Mouse (Mus musculus) cerebellum, adult (tissue): ENCODE results near the gene Samd13.
A peak's percentile ranks its signal among the peaks of the same experiment; 100 is the strongest.

Source experiments
- ATAC-seq: cut with Nextera tagmentation; 2 replicates; pipeline ENCODE4 v1.9.2; 2017; ENCODE audit warnings: mild to moderate bottlenecking, moderate library complexity, mixed read lengths; ENCODE audit not compliant: insufficient number of reproducible peaks, low FRiP score, low TSS enrichment

Samd13 gene

DNA sequence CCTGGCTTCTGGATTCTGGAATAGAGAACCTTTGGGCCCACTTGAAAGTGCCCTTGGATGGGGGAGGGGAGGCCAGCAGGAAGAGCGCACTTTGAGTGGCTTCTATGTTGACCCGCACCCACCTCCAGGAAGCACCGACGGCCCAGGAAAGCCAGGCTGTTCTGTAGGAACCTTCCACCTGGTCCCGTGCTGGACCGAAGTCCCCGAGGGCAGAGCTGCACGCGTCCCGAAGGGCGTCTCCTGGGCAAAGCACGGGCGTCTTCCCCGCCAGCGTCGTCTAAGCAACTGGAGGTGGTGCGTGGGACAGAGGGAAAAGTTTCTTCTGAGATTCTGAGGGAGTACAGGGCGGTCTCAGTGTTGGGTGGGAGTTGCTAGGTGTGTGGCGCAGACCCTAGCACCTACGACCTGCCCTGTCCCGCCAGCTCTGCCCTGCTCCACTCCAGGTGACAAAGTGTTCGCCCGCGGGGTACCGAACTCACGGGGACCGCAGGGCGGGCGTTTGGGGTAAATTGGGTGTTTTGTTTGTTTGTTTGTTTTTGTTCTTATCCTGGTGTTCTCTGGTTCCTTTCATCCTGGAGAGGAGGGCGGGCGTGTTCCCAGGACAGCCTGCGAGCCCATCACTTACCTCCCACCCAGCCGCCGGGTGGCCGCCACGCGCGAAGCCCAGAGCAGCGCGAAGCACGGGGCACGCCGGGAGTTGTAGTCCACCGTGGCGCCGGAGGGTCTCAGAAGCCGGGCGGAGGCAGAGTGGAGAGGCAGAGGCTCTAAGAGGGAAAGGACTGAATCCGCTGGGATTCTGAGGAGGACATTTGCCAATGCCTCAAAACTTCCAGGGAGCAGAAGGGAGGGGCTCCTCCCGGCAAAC, at the start of gene Samd13:
TSS of gene Samd13 (minus strand) at position 782 of the 865 bp plus-strand sequence.
- ATAC-seq = 0 out of 2 replicates have a peak, but pooled peaks have one; percentile 13

DNA sequence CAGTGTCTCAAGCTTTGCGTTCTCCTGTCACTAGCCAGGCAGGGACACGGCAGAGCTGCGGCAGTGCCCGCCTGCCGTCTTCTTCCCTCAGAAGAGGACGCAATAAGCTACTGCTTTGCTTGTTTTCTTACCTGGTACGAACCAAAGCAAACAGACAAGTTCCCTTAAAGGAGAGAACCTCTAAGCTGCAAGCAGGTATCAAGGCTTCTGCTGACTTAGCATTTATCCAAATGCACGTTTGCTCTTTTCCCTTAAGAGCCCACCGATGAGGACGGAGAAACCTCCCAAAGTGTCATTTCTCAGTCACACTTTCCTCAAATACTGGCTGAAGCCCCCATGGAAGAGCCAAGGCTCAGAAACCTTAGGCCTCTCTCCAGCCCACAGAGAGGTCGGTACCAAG, 46.1 kb upstream of the Samd13 start:
- no peak for ATAC-seq

DNA sequence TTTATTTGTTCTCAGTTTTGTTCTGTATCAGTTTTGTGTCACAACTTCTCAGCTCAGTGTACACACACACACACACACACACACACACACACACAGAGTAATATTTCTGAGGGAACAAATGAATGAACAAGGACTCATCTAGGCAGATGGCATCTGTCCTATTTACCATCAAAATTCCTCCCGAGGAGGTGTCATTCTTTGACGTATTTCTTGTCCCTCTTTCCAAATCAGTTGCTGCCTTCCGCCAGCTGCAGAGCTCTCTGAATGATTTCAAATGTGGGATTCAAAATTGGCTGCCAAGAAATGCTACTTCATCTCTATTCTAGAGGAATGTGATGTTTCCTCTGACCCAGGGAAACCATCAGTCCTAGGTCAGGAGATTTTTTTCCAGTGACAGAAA, 37.6 kb upstream of the Samd13 start:
- ATAC-seq = no peak

DNA sequence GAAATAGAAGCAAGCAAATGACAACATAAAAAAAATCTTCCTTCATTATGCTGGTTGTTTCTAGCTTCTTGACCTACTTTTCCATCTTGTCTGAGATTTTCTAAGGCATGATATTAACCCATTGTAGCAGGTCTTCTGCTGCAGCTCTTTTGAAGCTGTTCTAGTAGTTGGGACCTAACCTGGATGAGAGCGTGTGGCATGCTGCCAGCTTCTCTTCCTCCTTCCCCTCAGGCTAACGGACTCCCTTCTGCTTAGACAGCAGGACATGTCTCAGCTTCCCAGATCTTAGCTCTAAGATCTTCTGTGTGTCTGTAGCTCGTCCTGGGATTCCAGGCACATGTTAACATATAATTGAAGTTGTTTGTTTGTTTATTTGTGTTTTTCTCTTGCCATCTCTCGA, 34.3 kb upstream of the Samd13 start:
- ATAC-seq = no peak

DNA sequence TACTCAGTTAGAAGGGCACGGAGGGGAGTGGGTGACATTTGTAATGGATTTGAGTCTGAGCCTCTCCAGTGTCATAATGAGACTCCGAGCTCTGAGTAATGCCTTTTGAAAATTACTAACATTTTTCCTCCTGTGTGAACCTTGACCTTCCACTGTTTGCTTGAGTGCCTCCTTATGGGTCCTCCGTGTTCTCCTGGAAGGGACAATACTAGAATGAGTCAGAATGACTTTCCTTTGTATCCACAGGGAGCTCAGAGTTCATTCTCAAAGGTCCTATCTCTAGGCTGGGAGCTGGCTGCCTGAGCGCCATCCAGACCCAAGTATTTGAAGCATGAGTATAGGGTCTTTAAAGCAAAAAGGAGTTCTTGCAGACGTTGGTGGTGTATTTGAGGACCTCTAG, 32.9 kb upstream of the Samd13 start:
- no peak for ATAC-seq

DNA sequence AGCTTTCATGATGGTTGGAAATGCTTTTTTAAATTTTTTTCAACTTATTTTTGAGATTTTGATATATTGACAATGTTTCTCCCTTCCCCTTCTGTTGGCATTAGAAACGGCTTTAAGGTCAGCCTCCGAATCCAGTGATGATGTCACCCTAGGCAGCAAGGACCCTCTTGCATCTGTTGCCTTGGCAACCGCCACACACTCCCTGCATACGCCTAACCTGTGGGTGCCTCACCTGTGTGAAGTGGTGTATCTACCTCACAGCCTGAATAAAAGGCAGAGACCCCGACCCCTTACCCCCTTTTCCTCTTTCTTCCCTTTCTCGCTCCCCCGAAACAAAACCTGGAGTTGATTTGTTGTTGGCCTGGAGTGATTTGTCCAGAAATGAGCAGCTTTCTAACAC, 26.9 kb upstream of the Samd13 start:
- no peak for ATAC-seq

DNA sequence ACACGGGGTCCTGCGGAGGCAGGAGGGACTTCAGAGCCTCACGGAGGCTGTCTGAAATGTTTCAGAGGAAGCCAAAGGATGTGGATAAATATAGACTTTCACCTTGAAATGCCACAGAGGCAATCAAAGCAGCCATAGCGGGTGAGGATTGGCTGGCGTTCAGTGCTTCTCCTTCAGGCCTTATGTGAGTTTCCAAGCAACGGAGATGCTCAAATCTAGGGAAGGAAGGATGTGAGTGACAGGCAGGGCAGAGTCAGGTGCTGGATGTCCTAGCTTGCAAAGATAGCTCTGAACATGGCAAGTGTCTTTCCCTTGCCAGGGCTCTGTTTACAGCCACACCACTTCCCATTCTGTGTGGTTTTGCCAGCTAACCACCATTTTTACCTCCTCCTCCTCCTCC, 26.2 kb upstream of the Samd13 start:
- no peak for ATAC-seq

DNA sequence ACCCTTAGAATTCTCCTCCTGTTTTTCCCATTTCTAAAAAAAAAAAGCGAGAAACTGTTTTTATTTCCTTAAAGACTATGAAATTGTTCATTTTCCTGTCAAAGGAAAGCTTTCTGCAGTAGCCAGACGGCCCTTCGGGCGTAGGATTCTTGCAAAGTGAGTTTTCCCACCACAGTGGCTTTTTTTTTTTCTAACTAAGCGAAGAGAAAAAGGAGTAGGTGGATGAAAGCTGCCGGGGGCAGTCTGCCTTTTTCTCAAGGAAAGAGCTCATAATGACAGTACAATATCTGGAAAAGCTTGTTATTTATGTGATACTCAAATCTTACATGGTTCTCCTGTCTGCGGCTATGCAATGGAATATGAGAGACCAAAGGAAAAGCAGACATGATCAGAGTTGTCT, 25.7 kb upstream of the Samd13 start:
- ATAC-seq = no peak

DNA sequence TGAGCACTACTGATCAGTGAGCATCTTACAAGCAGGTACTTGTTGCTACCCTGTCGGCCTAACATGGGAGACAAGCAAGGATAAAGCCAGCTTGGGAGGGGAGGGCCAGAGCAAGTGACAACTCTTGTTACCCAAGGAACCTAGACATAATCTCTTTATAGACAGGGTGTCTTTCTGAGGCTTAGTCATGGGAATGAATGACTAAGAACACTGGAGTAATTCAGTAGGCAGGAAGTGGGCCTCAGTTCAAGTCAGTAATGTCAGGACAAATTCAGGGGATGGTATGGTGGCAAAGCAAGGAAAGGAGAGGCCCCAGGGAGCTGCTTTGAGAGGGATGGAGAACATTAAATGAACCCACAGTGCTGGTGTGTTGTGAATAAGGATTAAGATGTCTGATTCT, 23.7 kb upstream of the Samd13 start:
- no peak for ATAC-seq

DNA sequence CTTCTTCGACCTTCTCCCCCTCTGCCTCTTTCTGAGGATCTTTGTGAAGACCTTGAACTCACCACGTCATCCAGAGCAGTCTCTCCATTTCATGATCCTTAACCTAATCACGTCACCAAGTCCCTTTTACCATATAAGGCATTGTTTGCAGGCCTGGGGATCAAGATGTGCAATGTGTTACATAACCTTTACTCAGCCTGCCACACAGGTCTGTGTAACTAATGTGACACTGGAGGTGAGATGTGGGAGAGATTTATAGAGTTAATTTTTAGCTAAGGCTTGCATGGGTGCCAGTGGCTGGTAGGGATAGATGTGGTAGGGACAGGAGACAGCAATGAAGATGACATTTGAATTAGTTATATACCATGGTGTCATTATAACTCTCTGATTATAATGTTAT, 23.0 kb upstream of the Samd13 start:
- ATAC-seq = no peak

DNA sequence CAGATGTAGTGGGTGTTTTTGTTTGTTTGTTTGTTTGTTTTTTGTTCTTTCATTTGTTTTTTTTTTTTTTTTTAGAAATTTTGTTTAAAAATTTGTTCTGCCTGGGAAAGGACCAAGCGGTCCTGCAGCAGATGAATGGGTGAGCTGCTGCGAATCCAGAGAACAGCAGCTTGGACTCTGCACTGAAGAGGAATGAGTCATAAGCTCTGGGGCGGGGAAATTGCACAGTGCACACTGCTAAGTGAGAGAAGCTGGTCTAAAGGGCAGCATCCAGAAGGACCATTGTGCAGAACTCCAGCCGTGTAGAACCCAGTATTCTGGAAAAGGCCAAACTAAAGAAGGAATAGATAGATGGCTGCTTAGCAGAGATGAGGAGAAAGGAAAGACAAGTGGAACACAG, 18.7 kb upstream of the Samd13 start:
- no peak for ATAC-seq

DNA sequence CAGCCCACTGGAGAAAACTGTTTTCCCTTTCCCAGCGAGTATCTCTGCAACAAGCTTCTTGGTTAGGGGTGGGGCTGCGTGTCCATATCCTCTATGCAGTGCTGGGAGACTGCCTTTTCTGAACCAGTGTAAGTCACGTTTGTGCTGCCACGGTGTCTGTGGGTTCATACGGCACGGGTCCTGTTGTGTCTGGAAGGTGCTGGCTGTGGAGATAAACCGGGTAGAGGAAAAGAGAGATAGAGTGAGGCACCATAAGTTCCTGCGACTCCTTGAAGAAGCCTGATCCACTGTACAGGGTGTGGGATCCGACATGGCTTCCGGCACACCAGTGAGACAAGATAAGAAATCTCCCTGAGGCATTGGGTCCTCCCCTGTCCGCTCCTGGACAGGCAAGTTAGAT, 14.7 kb upstream of the Samd13 start:
- no peak for ATAC-seq

DNA sequence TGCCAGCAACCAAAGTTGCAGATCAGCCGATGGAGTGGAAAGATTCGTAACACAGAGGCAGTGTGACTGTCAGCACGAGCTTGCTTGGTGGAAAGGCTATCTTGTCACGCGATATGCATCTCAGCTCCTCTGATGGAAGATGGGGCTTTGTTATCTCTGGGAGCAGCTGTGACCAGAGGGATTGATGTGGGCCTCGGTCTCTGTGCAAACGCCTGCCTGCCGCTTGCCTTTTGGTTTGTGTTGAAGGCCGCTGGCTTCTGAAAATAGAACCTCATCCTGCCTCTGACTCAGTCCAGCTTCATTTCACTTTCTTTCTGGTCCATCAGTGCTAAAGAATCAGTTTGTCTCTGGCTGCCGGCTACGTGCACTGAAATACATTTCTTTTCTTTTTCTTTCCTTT, 13.6 kb upstream of the Samd13 start:
- ATAC-seq = no peak

DNA sequence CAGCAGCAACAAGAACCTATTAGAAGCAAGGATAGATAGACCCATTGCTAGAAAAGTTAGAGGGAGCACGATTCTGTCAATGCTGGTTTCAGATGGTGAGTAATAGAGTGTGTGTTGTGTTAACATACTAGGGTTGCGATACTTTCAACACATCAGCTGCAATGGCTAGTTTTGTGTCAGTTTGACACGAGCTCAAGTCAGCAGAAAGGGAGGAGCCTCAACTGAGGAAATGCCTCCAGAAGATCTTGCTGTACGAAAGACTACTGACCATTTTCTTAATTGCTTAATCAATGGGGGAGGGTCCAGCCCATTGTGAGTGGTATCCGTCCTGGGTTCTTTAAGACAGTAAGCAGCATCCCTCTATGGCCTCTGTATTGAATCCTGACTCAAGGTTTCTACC, 7.2 kb upstream of the Samd13 start:
- ATAC-seq = no peak

DNA sequence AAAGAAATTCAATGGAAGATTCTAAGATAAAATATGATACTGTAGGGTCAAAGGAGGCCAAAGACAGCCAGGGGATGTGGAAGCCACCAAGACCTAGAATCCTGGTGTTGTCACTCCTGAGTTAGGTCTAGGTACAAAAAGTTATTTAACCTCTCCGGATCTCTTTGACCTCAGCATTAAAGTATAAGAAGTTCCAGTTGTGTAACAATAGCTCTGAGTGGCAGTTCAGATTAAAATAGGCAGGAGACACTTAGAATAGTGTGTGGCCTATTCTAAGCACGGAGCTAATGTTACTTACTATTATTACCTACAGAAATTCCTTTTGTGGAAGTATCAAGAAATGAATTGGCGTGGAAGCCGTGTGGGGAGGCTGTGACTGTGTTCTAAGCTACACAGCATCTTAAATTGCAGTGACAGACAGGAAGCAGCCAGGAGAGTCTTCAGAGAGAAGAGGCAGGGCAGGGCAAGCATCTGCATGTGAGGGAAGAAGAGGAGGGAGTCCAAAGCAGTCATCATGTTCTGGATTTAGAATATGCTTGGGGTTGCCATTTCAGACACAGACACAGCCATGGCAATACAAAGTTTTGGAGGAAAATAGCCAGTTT, 1.8 kb upstream of the Samd13 start:
- ATAC-seq = no peak

DNA sequence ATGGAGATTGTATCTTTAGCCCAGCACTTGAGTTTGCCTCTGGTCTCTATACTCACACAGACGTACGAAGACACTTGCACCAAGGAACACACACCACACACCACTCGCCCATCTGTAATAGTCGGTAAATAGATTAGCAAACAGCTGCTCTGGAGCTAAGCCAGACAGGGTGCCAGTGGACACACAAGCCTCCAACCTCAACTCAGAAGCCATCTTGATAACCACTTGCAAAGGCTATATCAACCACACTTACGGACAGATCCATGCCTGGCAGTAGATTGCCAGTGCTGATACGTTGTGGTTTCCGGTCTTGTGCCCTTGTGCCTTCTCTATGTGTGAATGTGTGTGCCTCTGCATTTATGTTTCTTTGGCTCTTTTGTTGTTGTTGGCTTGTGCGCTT, 1.0 kb upstream of the Samd13 start:
- ATAC-seq = no peak

DNA sequence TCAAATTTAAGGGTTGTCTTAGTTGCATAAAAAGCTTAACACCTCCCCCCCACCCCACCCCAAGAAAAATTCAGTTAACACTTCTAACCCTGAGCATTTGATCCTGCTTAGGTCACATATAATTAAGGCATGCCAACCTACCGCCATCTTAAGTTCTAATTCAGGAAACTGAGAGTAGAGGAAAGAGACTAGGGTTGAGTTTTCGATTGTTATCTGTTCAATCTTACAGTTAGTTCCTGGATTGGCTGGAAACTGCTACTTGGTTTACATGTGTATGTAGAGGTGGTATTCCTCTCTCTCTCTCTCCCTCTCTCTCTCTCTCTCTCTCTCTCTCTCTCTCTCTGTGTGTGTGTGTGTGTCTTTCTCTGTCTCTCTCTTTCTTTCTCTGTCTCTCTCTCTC, 2.3 kb downstream of the Samd13 start:
- ATAC-seq = no peak

DNA sequence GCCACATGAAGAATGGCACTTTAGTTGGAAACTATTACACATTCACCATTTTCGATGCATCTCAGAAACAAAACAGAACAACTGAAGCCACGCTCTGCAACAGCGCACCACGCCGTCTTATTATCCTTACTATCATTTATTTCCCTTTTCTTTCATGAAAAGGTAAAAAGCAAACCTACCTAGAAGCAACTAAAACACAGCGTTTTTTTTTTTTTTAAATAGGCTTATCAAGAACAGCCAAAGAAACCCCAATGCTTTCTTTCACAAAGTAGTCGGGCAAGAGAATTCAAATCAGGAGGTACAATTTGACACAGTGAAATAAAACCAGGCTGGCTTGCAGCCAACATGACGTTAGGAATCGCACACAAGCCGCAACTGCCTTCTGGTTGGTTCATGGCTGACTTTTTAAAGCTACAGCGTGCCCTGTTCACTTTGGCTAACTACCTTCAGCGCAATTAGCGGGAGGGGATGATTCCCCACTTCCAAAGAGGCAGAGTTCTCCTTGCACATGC, 3.2 kb downstream of the Samd13 start:
- ATAC-seq = no peak

DNA sequence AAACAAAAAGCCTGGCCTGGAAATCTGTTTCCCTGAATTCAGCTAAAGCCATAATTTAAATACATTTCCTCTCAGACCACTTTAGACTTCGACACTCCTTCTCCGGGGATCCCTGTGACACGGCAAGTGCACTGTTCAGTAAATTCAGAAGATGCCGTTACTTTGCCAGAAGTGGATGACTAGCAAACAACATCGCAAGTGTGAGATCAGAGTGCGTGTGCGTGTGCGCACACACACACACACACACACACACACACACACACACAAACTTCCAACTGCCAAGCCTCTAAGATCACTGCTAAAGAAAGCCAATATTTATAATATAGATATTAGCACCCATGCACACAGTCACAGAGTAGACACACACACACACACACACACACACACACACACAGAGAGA, 3.7 kb downstream of the Samd13 start:
- ATAC-seq = no peak

DNA sequence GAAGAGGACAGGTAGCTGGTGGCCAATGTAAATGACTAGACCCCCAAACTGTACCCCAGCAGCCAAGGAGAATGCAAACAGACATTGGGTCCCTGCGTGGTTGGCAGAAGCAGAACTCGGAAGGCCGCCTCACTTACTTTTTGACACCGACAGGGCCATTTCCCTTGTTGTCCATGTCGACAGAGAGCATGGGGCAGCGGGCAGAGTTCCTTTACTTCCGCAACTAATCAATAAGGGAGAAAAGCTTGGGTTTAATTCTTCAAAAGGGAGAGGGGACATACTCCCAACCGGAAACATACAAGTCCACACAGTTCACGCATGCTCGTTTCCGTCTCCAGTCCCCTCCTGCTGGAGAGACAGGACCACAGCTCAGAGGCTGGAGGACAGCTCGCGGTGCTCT, 4.8 kb downstream of the Samd13 start:
- no peak for ATAC-seq

DNA sequence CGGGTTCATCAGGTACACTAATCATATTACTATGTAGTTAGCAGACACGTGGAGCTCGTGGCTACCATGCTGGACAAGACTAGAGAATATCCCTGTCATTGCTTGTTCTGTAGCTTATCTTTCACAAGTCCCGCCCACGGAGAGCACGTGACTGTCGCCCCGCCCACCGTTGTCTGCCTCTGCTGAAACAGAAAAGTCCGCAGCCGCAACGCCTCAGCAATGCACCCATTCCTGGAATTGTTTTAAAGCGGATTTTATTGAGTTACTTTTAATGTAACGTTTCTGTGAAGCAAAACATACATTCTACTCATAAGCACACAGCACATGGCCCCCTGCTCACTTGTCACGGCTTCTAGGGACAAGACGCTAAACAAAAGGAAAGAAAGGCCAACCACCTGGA, 5.7 kb downstream of the Samd13 start:
- ATAC-seq = no peak

DNA sequence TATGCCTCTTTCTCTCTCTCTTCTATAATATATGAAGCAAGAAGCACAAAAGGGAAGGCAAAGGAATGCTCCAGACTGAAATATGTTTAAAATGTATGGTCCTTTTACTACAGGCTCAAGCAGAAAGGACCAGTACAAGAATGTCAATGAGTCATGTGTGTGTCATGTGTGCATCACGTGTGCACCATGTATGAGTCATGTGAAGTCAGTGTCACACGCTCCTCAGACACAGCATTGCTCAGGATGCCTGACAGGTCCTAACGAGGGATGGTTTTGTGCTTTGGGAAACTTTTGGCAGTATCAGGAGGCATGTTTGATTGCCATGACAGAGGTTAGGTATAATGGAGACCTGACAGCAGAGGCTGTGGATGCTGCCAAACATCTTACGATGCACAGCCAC, 9.2 kb downstream of the Samd13 start:
- no peak for ATAC-seq
